Mouse (Mus musculus) embryo, embryonic 10 days (tissue): ENCODE results near the gene Gsk3b.
A peak's percentile ranks its signal among the peaks of the same experiment; 100 is the strongest.

ENCODE experiments used
- DNase-seq: peaks from one replicate; pipeline ENCODE4 v3.0.0-alpha.2; 2015; ENCODE audit warnings: low spot score

The Gsk3b gene

DNA sequence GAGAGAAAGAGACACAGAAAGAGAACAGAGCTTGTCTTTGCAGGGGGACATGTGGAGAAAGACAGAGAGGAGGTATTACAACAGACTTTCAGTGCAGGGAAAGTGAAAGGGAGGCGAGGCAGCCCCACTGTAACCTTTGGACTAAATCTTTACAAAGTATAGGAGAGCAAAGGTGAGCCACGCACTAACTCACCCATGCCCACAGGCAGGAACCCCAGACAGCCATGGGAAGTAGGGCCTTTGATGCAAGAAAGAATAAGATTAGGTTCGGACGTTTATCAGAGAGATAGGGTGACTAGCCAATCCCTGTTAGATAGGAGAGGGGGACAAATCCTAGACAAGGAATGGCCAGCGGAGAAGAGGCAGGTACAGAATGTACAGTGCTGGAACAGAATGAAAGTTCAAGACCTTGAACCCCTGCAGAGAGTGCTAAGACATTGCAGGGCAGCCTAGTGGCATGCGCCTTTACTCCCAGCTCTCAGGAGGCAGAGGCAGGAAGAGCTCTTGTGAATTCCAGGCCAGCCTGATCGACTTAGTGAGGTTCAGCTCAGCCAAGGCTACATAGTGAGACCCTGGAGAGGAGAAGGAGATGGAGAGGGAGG lies 193.9 kb downstream of the Gsk3b start:
- no peak for DNase-seq

DNA sequence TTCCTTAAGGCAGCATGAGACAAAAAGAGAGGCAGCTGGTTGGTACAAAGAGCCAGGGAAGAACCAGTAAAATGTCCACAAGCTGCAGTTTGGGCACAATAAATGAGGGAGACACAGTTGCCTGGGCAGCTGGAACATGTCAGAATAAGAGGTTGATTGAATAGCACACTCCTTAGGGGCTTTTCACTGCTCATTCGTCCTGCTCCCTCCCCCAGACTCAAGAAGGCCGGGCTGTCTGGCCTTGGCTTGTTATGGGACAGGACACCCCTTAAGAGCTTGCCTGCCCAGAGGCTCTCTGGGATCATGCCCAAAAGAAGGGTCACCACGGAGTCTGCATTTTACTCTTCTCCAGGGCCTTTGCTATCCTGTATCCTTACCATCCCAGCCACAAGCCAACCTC lies 194.5 kb downstream of the Gsk3b start:
- DNase-seq, result peak; percentile 26

DNA sequence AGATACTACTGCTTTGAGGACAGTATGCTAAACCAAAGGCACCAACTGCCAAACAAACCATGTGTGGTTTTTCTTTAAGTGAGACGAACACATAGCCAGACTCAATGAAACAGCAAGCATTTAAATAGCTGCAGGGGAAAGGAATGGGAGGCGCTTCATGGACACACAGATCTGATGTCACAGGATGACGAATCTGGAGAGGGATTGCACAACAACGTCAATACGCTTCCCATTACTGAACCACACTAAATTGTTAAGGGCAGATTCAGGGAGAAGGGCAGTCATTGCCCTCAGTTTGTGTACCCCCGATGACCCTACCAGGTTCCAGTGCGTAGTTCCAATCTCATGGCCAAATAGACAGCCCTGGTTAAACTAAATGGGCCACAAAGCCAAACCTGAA lies 197.0 kb downstream of the Gsk3b start:
- DNase-seq, result no peak

DNA sequence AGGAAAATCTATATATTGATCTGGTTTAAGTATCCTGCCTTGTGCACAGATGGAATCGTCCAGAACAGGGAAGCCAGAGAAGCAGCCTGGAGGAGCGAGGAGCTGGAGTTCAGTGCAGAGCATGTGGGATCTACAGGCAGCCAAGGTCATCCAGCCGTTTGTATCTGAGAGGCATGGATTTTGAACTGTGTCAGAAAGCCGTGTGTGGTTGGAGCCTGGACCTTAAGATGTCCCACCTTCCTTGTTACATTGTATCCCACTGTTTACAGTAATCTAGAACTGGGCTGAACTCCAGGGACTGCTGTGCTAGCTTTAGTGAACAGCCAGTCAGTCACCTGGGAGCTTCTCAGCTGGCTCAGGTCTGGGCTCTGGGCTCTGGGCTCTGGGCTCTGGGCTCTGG lies 197.7 kb downstream of the Gsk3b start:
- DNase-seq, result no peak

DNA sequence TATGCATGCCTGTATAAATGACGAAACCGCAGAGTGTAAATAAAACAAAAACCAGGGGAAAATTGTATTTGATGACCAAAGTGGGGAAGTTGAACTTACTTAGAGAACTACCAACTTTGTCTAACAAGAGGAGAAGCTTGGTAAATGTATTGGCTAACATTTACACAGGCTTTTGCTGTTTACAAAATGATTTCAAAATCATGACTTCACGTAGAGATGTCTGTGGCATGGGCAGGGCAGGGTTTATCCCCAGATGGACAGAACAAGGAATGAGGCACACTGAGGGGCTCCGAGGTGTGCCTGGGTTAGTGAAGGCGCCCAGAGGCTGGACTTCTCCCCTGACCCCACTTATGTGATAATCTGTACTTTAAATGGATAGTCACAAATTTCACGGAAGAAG lies 198.6 kb downstream of the Gsk3b start:
- DNase-seq, result no peak

DNA sequence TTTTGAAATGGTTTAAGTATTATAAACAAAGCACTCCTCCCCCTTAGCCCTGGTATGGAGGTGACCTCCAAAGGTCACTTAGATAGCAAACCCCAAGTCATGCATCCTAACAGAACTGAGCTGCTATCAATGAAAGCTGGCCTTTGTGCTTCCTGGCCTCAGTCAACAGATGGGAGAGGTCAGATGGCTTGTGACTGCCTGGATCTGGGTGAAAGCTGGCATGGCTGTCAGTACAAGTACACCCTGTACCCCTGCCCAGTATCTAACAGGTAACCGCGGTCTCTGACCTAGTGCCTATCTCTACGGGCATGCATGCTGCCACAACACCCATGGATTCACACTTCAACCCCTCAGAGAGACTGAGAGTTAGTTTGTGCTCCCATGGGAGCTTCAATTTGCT lies 199.0 kb downstream of the Gsk3b start:
- peak; percentile 21 for DNase-seq

DNA sequence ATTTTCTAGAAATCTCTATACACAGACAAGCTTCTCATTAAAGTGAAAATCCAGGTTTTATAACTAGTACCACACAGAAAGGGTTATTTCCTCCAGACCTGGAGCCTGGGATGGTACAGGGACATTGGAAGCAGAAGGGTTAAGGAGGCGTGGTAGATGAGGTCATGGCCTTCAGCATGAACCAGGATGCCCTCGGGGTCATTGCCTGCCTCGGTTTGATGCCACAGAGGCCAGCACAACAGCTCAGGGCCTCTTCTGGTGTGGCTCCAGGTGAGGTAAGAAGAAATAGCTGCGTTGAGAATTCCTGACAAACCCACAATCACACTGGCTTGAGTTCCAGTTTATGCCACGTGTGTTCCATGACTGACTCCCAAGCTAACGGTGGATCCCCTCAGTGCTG lies 200.1 kb downstream of the Gsk3b start:
- peak; percentile 77 for DNase-seq

DNA sequence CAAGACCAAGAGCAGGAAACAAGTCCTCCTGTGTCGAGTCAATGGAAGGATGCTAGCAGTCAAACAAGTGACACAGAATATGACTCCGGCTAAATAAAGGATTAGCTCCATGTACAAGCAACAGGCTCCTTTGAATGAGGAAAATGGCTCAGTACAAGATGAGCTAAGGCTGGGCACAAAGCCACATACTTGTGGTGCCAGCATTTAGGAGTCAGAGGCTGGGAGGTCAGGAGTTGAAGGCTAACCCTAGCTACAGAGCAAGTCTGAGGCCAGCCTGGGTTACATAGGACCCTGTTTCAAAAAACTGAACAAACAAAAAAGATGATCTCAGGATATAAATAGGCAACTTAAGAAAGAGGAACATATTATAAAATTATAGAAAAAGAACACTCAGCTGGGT lies 201.3 kb downstream of the Gsk3b start:
- no peak for DNase-seq

DNA sequence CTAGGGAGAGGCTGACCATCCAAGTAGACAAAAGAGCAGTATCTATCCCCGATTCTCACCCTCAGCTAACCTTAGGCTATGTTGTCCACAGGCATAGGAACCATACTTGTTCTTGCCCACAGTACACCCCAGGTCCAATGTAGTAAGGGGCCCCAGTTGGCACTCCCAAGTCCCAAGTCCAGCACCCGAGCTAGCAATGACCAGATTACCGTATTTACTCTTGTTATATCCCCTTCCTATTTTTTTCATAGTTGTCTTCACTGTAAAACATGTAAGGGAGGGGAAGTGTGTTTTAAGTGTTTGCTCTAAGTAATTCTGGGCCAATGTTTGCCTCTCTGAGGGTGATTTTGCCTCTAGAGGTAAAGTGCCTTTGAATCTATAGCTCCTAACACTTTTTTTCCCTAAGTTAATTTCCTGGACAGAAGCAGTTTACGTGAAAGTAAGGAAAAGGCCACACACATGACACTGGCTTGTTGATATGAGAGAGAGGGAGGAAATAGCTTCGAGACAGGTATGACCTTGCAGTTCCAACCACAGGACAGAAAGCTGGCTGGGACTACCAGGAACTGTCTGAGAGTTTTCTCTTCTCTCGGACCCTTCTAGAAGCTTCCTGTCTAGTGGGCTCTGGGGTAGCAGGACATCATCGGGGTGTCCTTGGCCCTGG lies 206.0 kb downstream of the Gsk3b start, which contains the start of gene Nr1i2:
Nr1i2 (minus strand) TSS at position 140 of the 664 bp plus-strand sequence.
- DNase-seq, result no peak

DNA sequence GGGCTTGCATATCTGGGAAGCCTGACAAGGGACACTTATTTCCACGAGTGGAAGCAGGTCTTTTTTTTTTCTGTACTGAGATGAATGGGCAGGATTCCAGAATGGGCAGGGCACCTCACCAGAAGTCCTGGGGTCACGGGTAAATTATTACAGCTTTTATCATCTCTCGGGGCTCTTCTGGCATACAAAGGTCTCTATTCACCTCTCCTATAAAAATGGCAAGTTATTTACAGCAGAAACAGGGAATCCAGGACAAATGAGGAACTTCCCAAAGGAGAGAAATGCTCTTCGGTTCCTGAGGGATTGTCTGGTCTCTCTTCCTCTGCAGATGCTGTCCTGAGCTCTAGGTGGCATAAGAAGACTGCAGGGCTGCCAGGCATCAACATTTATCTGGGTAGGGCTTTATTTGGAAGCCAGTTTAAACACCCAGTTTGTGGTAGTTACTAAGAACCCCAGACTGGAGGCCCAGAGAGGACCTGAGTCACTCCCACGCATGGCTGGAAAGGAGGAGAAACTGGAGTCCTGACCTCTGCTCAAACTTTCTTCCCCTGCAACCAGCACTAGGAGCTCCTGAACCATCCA lies 206.6 kb downstream of the Gsk3b start:
- no peak for DNase-seq
